ENCODE assay signal across 8 mouse cellular contexts in the genomic region with DNA sequence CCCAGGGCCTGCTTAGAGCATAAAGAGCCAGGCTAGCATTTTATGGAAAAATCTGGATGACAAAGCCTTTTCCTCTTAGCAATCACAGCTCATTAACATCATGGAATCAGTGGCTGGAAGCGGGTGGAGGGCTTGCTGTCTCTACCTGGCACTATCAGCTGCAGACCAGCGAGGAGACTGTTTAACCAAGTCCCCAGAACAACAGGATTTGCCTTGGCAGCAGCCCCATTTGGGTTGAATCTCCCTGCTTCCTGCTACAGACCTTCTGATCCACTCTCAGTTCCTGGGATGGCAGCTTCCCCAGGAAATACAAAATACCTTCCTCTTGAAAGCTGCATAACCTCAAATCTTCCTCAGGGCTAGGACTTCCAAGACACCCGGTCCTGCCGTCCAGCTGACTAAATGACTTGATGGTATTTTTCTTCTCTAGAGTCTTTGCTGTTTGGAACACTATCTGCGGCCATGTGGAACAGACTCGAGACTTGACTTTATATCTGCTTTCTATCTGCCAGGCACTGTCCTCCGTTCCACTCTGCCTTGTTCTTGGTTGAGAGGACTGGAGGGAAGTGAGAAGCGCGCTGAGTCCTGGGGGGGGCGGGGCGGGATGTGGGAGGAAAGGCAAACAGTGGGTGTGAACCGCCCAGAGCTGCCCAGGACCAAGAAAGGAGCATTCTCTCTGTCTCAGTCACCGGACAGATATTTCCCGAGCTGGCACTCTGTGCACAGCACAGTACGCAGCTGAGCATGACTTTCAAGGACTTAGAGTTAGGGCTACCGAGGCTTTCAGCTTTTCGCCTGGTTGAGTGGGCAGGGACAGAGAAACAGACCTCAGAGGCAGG. TPM values are rescaled to one million over a fixed set of nuclear protein-coding genes. Genes with fewer than 3 reads are reported as not detected.
DNase-seq lines count a peak whose midpoint lies in the region; ATAC-seq lines count a peak whose summit lies in the region.

No protein-coding gene starts in this region.

- WGBS in embryonic facial prominence, embryonic 10.5 days: 11% methylated on average over 16 of the region's 17 CpGs
- WGBS in heart, embryonic 12.5 days: 3% methylated on average over 16 of the region's 17 CpGs
- WGBS in kidney, embryonic 14.5 days: 9% methylated on average over 14 of the region's 17 CpGs

- peak; percentile 53 for ATAC-seq in heart, embryonic 12.5 days (ENCODE audit: insufficient number of reproducible peaks, low FRiP score)
- peak; percentile 89 for ATAC-seq in kidney, embryonic 14.5 days (ENCODE audit: low FRiP score, low TSS enrichment)

- peak overlapping the region; percentile 37 for H3K27ac ChIP-seq in embryonic facial prominence, embryonic 10.5 days (replicated peaks)
- peak overlapping the region; percentile 81 for H3K27ac ChIP-seq in heart, embryonic 12.5 days (ENCODE audit: poor library complexity, severe bottlenecking)
- peak overlapping the region; percentile 57 for H3K27ac ChIP-seq in kidney, embryonic 14.5 days (ENCODE audit: low read depth, low read length)

- H3K4me3 ChIP-seq in embryonic facial prominence, embryonic 10.5 days: peak overlapping the region; percentile 37
- peak overlapping the region; percentile 16; the same call in 1 of the 2 replicates for H3K4me3 ChIP-seq in heart, embryonic 12.5 days
- H3K4me3 ChIP-seq in kidney, embryonic 14.5 days (ENCODE audit: low read length): no peak overlapping the region; the same call in 1 of the 2 replicates

- peak overlapping the region; percentile 61 for H3K4me2 ChIP-seq in heart, embryonic 12.5 days
- H3K4me2 ChIP-seq in kidney, embryonic 14.5 days (replicated peaks; ENCODE audit: low read depth, low read length): peak overlapping the region; percentile 24

- H3K4me1 ChIP-seq in embryonic facial prominence, embryonic 10.5 days: peaks cover 47% of the 10 kb centered on the region
- peaks cover 34% of the 10 kb centered on the region for H3K4me1 ChIP-seq in heart, embryonic 12.5 days (replicated peaks)
- H3K4me1 ChIP-seq in kidney, embryonic 14.5 days (ENCODE audit: control insufficient read depth, insufficient read depth, low read length): peaks cover 35% of the 10 kb centered on the region

- H3K9me3 ChIP-seq in embryonic facial prominence, embryonic 10.5 days: no peaks in the 10 kb centered on the region
- H3K9me3 ChIP-seq in heart, embryonic 12.5 days (replicated peaks): no peaks in the 10 kb centered on the region
- H3K9me3 ChIP-seq in kidney, embryonic 14.5 days (ENCODE audit: control insufficient read depth, low read length): no peaks in the 10 kb centered on the region

- H3K36me3 ChIP-seq in embryonic facial prominence, embryonic 10.5 days (replicated peaks): no peaks in the 10 kb centered on the region
- no peaks in the 10 kb centered on the region for H3K36me3 ChIP-seq in heart, embryonic 12.5 days
- no peaks in the 10 kb centered on the region for H3K36me3 ChIP-seq in kidney, embryonic 14.5 days (ENCODE audit: control insufficient read depth, insufficient read depth, low read length)

- DNase-seq in 3134 (ENCODE audit: extremely low read depth, insufficient read length, low spot score): peak; percentile 79
- peak; percentile 88 to 90 for DNase-seq in adrenal gland, adult (ENCODE audit: inconsistent age in 2 of 2, low spot score in 1 of 2)
- DNase-seq in embryonic facial prominence, embryonic 10.5 days (ENCODE audit: low spot score): peak; percentile 29
- DNase-seq in lung, postnatal 36 days: peak; percentile 73
- DNase-seq in retina, postnatal 1 day: peak; percentile 80
- no peak for DNase-seq in right cerebral cortex, adult 18-20 months

- H3K27me3 ChIP-seq in embryonic facial prominence, embryonic 10.5 days (replicated peaks; ENCODE audit: low read depth, poor library complexity, severe bottlenecking): peaks cover 25% of the 10 kb centered on the region
- no peaks in the 10 kb centered on the region for H3K27me3 ChIP-seq in heart, embryonic 12.5 days (replicated peaks)
- no peaks in the 10 kb centered on the region for H3K27me3 ChIP-seq in kidney, embryonic 14.5 days (ENCODE audit: control insufficient read depth, insufficient read depth, low read length)

- H3K9ac ChIP-seq in heart, embryonic 12.5 days: peak overlapping the region; percentile 65
- H3K9ac ChIP-seq in kidney, embryonic 14.5 days (ENCODE audit: low read depth, low read length): peak overlapping the region; percentile 23; the same call in 1 of the 2 replicates

RNA-seq across cellular contexts. Expression of a gene that starts 12.4 kb away (rescaled TPM):
- polyA plus RNA-seq in embryonic facial prominence, embryonic 10.5 days (2016; fragmentation: Nextera tagmentation; extraction: Ambion mirVana): 1,075 and 1,119 TPM in 2 replicates
- 619 and 647 TPM in 2 replicates for polyA plus RNA-seq in heart, embryonic 12.5 days (2016; fragmentation: Nextera tagmentation; extraction: Ambion mirVana)
- 1,015 and 1,361 TPM in 2 replicates for polyA plus RNA-seq in kidney, embryonic 14.5 days (2014; fragmentation: Nextera tagmentation; extraction: Ambion mirVana)

RNA-seq across cellular contexts. Expression of a gene that starts 31.6 kb away (rescaled TPM):
- not detected in 2 replicates for polyA plus RNA-seq in embryonic facial prominence, embryonic 10.5 days (2016; fragmentation: Nextera tagmentation; extraction: Ambion mirVana)
- not detected in 2 replicates for polyA plus RNA-seq in heart, embryonic 12.5 days (2016; fragmentation: Nextera tagmentation; extraction: Ambion mirVana)
- 0.51 TPM in 1 of 2 replicates, not detected in the other for polyA plus RNA-seq in kidney, embryonic 14.5 days (2014; fragmentation: Nextera tagmentation; extraction: Ambion mirVana)
